15 mouse cellular contexts compared by ENCODE assay signal in genomic region chr13:54037936-54038335, GRCm38 (mm10). TPM values are rescaled to one million over a fixed set of nuclear protein-coding genes. Genes with fewer than 3 reads are reported as not detected.
DNase-seq lines count a peak whose midpoint lies in the region.
"Had no signal": no experiment of that assay in that cellular context is flagged by ENCODE, and none has a peak within 500 bp of the region (broad histone marks: within the 10 kb centered on the region; RNA-seq: fewer than 3 reads in every experiment).

No protein-coding gene starts in this region.

- intact Hi-C loops in heart, postnatal 10 days (cut with DNase I) = no loop called here
- intact Hi-C loops in heart, postnatal 36 days (cut with DNase I) = no loop called here
- intact Hi-C loops in left cerebral cortex, postnatal 36 days (cut with DNase I) = no loop called here

- DNase-seq in heart, postnatal 10 days = peak; percentile 9 to 18
- DNase-seq in heart, postnatal 36 days = no peak
- DNase-seq in layer of hippocampus, adult 9-11 months = peak; percentile 51
- no peak for DNase-seq in layer of hippocampus, adult 9-10 months (ENCODE audit: low spot score)
- DNase-seq in 3134 (ENCODE audit: extremely low read depth, insufficient read length, low spot score) = peak; percentile 25
- peak; percentile 54 for DNase-seq in brain, adult 2 months (ENCODE audit: low read depth, low spot score)
- no peak for DNase-seq in left cerebral cortex, postnatal 36 days (ENCODE audit: low spot score in 2 of 2)
- DNase-seq: adrenal gland, postnatal 10 days; cerebellum, adult 11-12 months; cerebellum, adult 9-11 months; cerebellum, postnatal 36 days; forebrain, postnatal 0 days; gastrocnemius, postnatal 14 days; heart, postnatal 14 days had no signal

RNA-seq across cellular contexts. Expression of gene Drd1, which starts 17.6 kb away (rescaled TPM):
- under 1 TPM; 0.27 to 0.57 TPM for total RNA-seq in heart, postnatal 10 days (2021)
- under 1 TPM; 0.39 to 0.84 TPM for total RNA-seq in heart, postnatal 36 days (2021)
- total RNA-seq in left cerebral cortex, postnatal 36 days (2021) = 10 to 100 TPM; 30.1 to 51.9 TPM
- total RNA-seq: ES-E14 had no signal

RNA-seq across cellular contexts. Expression of gene Sfxn1, which starts 33.7 kb away (rescaled TPM):
- total RNA-seq in heart, postnatal 10 days (2021) = 10 to 100 TPM; 11.4 to 12.0 TPM
- total RNA-seq in heart, postnatal 36 days (2021) = 1 to 10 TPM; 5.8 to 7.9 TPM
- total RNA-seq in left cerebral cortex, postnatal 36 days (2021) = 10 to 100 TPM; 46.0 to 47.8 TPM

Comparison
In these comparisons a context has a peak if more than half of its experiments do, and no peak if none do; other contexts are left out.
1. DNase-seq: peak in heart, postnatal 10 days (2 of 2), layer of hippocampus, adult 9-11 months (single experiment), 3134 (single experiment) and brain, adult 2 months (single experiment); none in heart, postnatal 36 days (0 of 2), layer of hippocampus, adult 9-10 months (single experiment) and left cerebral cortex, postnatal 36 days (0 of 2).
2. RNA of gene Drd1, which starts 17.6 kb away (total RNA-seq): 30.1 to 51.9 TPM in left cerebral cortex, postnatal 36 days; 0.39 to 0.84 TPM in heart, postnatal 36 days and 0.27 to 0.57 TPM in heart, postnatal 10 days; every median in the first group is over 10 times any median in the second.